Mouse (Mus musculus): ENCODE data around the gene Ppp3r1. TPM values are rescaled to one million over a fixed set of nuclear protein-coding genes. Genes with fewer than 3 reads are reported as not detected.
"Not testable (repeated sequence)": the region's sequence is repeated elsewhere in the genome, so short reads cannot be mapped to it uniquely, and the experiment has no call there.

The Ppp3r1 gene
- total and polyA plus RNA-seq, 2 experiments: 15.1 to 21.4 TPM

- Histone ChIP-seq H3K27ac (replicated peaks; ENCODE audit: insufficient read depth, low read depth, low read length) (no peak overlapping the region), H3K36me3 (ENCODE audit: control insufficient read depth, insufficient read depth, low read length) (peaks cover 54% of the 10 kb centered on the region), H3K79me2 (ENCODE audit: control insufficient read depth, insufficient read depth, low read length) (no peaks in the 10 kb centered on the region), H3K4me3 (ENCODE audit: insufficient read depth, low read depth, low read length) (no peak overlapping the region), H3K9ac (ENCODE audit: low read depth, low read length) (no peak overlapping the region), H3K4me1 (ENCODE audit: control insufficient read depth, insufficient read depth, low read length) (no peaks in the 10 kb centered on the region), H3K27me3 (ENCODE audit: control insufficient read depth, insufficient read depth, low read length) (no peaks in the 10 kb centered on the region)
- TF ChIP-seq CTCF (IDR thresholded peaks at IDR 0.05; ENCODE audit: low read depth, low read length): no peak
- no peak for TF ChIP-seq POLR2A (IDR thresholded peaks at IDR 0.05; ENCODE audit: extremely low read depth, insufficient read depth, low read length)
- WGBS: 84% methylated on average over 5 of the region's 5 CpGs
- no peak for DNase-seq (ENCODE audit: extremely low read depth, low read depth, low spot score)
These were observed 73.7 kb downstream of the Ppp3r1 start for GRCm38 (mm10) chr11:17232792-17233191.

GRCm38 (mm10) chr11:17236449-17237037, 77.5 kb downstream of the Ppp3r1 start:
- H3K27me3 ChIP-seq (ENCODE audit: control insufficient read depth, insufficient read depth, low read length): no peaks in the 10 kb centered on the region
- no peak for TF ChIP-seq CTCF (IDR thresholded peaks at IDR 0.05; ENCODE audit: low read depth, low read length)
- TF ChIP-seq POLR2A (IDR thresholded peaks at IDR 0.05; ENCODE audit: extremely low read depth, insufficient read depth, low read length): no peak
- no peak for DNase-seq (ENCODE audit: extremely low read depth, low read depth, low spot score)
- H3K4me1 ChIP-seq (ENCODE audit: control insufficient read depth, insufficient read depth, low read length): no peaks in the 10 kb centered on the region
- no peak overlapping the region for H3K4me3 ChIP-seq (ENCODE audit: insufficient read depth, low read depth, low read length)
- 79% methylated on average over 5 of the region's 5 CpGs for WGBS
- H3K36me3 ChIP-seq (ENCODE audit: control insufficient read depth, insufficient read depth, low read length): peaks cover 30% of the 10 kb centered on the region
- no peaks in the 10 kb centered on the region for H3K79me2 ChIP-seq (ENCODE audit: control insufficient read depth, insufficient read depth, low read length)
- H3K9ac ChIP-seq (ENCODE audit: low read depth, low read length): no peak overlapping the region
- H3K27ac ChIP-seq (replicated peaks; ENCODE audit: insufficient read depth, low read depth, low read length): no peak overlapping the region

- H3K9ac ChIP-seq (ENCODE audit: low read depth, low read length); H3K79me2 ChIP-seq (ENCODE audit: control insufficient read depth, insufficient read depth, low read length); H3K4me1 ChIP-seq (ENCODE audit: control insufficient read depth, insufficient read depth, low read length); H3K4me3 ChIP-seq (ENCODE audit: insufficient read depth, low read depth, low read length); H3K27ac ChIP-seq (replicated peaks; ENCODE audit: insufficient read depth, low read depth, low read length); DNase-seq (ENCODE audit: extremely low read depth, low read depth, low spot score); H3K27me3 ChIP-seq (ENCODE audit: control insufficient read depth, insufficient read depth, low read length): not testable (repeated sequence)
- H3K36me3 ChIP-seq (ENCODE audit: control insufficient read depth, insufficient read depth, low read length): peaks cover 14% of the 10 kb centered on the region
- 88% methylated on average over 5 of the region's 5 CpGs for WGBS
These were observed 79.5 kb downstream of the Ppp3r1 start for GRCm38 (mm10) chr11:17238598-17238997.

GRCm38 (mm10) chr11:17248715-17249114, 89.7 kb downstream of the Ppp3r1 start:
- no peak for TF ChIP-seq POLR2A (IDR thresholded peaks at IDR 0.05; ENCODE audit: extremely low read depth, insufficient read depth, low read length)
- no peak for TF ChIP-seq CTCF (IDR thresholded peaks at IDR 0.05; ENCODE audit: low read depth, low read length)
- Histone ChIP-seq H3K4me3 (ENCODE audit: insufficient read depth, low read depth, low read length) (no peak overlapping the region), H3K4me1 (ENCODE audit: control insufficient read depth, insufficient read depth, low read length) (no peaks in the 10 kb centered on the region), H3K27ac (replicated peaks; ENCODE audit: insufficient read depth, low read depth, low read length) (no peak overlapping the region), H3K27me3 (ENCODE audit: control insufficient read depth, insufficient read depth, low read length) (no peaks in the 10 kb centered on the region), H3K79me2 (ENCODE audit: control insufficient read depth, insufficient read depth, low read length) (no peaks in the 10 kb centered on the region), H3K36me3 (ENCODE audit: control insufficient read depth, insufficient read depth, low read length) (no peaks in the 10 kb centered on the region), H3K9ac (ENCODE audit: low read depth, low read length) (no peak overlapping the region)
- no peak for DNase-seq (ENCODE audit: extremely low read depth, low read depth, low spot score)

Other genes with a start within 250 kb of the Ppp3r1 start
- under 0.01 and 0.27 TPM in 2 replicates for gene Fbxo48, start 207.9 kb upstream of the Ppp3r1 start, total RNA-seq (2014; rRNA removed)
- not detected in 2 replicates for gene Fbxo48, start 207.9 kb upstream of the Ppp3r1 start, polyA plus RNA-seq (2012; rRNA removed)
- 1.5 and 1.9 TPM in 2 replicates for gene Cnrip1, start 107.7 kb upstream of the Ppp3r1 start, total RNA-seq (2014; rRNA removed)
- 0.92 and 1.3 TPM in 2 replicates for gene Cnrip1, start 107.7 kb upstream of the Ppp3r1 start, polyA plus RNA-seq (2012; rRNA removed)
- 2.0 and 3.2 TPM in 2 replicates for gene Plek, start 106.9 kb upstream of the Ppp3r1 start, total RNA-seq (2014; rRNA removed)
- gene Plek, start 106.9 kb upstream of the Ppp3r1 start, polyA plus RNA-seq (2012; rRNA removed): 0.16 and 0.29 TPM in 2 replicates
- 9.3 and 11.5 TPM in 2 replicates for gene Wdr92, start 22.8 kb downstream of the Ppp3r1 start, total RNA-seq (2014; rRNA removed)
- gene Wdr92, start 22.8 kb downstream of the Ppp3r1 start, polyA plus RNA-seq (2012; rRNA removed): 4.9 and 5.5 TPM in 2 replicates
- gene Pno1, start 52.3 kb downstream of the Ppp3r1 start, total RNA-seq (2014; rRNA removed): 26.8 and 30.7 TPM in 2 replicates
- gene Pno1, start 52.3 kb downstream of the Ppp3r1 start, polyA plus RNA-seq (2012; rRNA removed): 4.0 and 4.1 TPM in 2 replicates
- gene C1d, start 98.3 kb downstream of the Ppp3r1 start, total RNA-seq (2014; rRNA removed): 48.3 and 53.2 TPM in 2 replicates
- gene C1d, start 98.3 kb downstream of the Ppp3r1 start, polyA plus RNA-seq (2012; rRNA removed): 23.4 and 38.9 TPM in 2 replicates